Mouse (Mus musculus): Measurements from ENCODE around the gene Chd2. TPM values are rescaled to one million over a fixed set of nuclear protein-coding genes. Genes with fewer than 3 reads are reported as not detected.

The Chd2 gene
- 23.9 TPM for polyA plus RNA-seq (2015; fragmentation: Illumina TruSeq; extraction: RNeasy Lipid Tissue Mini Kit (QIAGEN cat#74804); ENCODE audit: low read depth, low replicate concordance)

DNA sequence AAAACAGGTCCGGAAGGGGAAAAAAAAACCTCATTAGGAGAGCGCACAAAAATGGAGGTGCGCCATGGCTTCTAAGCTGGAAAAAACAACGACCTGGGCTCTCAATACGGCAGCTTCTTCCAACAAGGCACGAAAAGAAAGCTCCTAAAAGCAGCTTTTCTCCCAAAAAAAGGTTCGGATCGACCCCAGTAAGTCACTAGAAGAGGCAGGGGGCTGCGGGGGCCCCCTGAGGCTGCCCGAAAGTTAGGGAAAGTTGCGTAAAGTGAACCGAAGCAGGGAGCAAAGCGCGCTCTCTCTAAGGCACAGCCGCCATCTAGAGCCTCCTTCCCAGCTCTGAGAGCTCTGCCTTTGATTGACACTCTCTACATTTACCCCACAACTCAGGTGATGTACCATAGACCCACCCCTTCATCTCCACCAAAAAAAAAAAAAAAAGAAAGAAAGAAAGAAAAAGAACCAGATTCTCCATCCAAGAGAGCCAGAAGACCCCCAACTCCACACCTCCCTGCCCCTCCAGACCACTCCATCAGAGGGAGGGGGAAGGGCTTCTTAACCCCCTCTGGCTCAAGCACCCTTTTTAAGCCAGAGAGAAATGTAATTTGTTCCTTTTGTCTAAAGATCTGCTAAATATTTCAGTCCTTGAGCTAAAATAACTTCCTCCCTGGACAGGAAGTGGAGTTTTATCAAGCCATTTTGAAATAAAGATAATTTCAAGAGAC, at the start of gene Chd2:
Gene Chd2, minus strand, starts transcription at position 419 of the 719 bp plus-strand sequence.

Other genes with a start within 250 kb of the Chd2 start
- gene Rgma, start 166.3 kb downstream of the Chd2 start, polyA plus RNA-seq (2015; fragmentation: Illumina TruSeq; extraction: RNeasy Lipid Tissue Mini Kit (QIAGEN cat#74804); ENCODE audit: low read depth, low replicate concordance) = 30.2 TPM
- 25.2 TPM for gene Fam174b, start 198.5 kb upstream of the Chd2 start, polyA plus RNA-seq (2015; fragmentation: Illumina TruSeq; extraction: RNeasy Lipid Tissue Mini Kit (QIAGEN cat#74804); ENCODE audit: low read depth, low replicate concordance)

Measured in brain, adult 10 weeks (tissue).